Mouse (Mus musculus): ENCODE measurements around the gene Ctnnbip1. TPM values are rescaled to one million over a fixed set of nuclear protein-coding genes. Genes with fewer than 3 reads are reported as not detected.

Ctnnbip1 gene
- polyA plus RNA-seq, 1 experiment from 2014 or later, result 41.2 TPM

GRCm38 (mm10) chr4:149539441-149539840 is 21.4 kb downstream of the Ctnnbip1 start:
- Histone ChIP-seq H3K4me3 (ENCODE audit: low read length) (no peak overlapping the region), H3K4me1 (ENCODE audit: control insufficient read depth, insufficient read depth, low read length) (0 out of 2 replicates have a peak, but pooled peaks cover 4% of the 10 kb centered on the region), H3K27ac (ENCODE audit: low read length) (no peak overlapping the region), H3K9ac (ENCODE audit: low read depth, low read length) (no peak overlapping the region), H3K9me3 (ENCODE audit: control insufficient read depth, low read length) (no peaks in the 10 kb centered on the region), H3K36me3 (ENCODE audit: control insufficient read depth, insufficient read depth, low read length) (no peaks in the 10 kb centered on the region), H3K4me2 (ENCODE audit: low read depth, low read length) (no peak overlapping the region), H3K27me3 (replicated peaks; ENCODE audit: control insufficient read depth, insufficient read depth, low read length) (no peaks in the 10 kb centered on the region)
- ATAC-seq, result peak; percentile 36
- 53% methylated on average over 8 of the region's 8 CpGs for WGBS

GRCm38 (mm10) chr4:149541935-149542334 is 23.9 kb downstream of the Ctnnbip1 start:
- H3K9me3 ChIP-seq (ENCODE audit: control insufficient read depth, low read length), result no peaks in the 10 kb centered on the region
- no peaks in the 10 kb centered on the region for H3K27me3 ChIP-seq (replicated peaks; ENCODE audit: control insufficient read depth, insufficient read depth, low read length)
- no peak for ATAC-seq
- no peak overlapping the region for H3K9ac ChIP-seq (ENCODE audit: low read depth, low read length)
- 0 out of 2 replicates have a peak, but pooled peaks cover 4% of the 10 kb centered on the region for H3K4me1 ChIP-seq (ENCODE audit: control insufficient read depth, insufficient read depth, low read length)
- no peak overlapping the region for H3K4me2 ChIP-seq (ENCODE audit: low read depth, low read length)
- H3K4me3 ChIP-seq (ENCODE audit: low read length), result no peak overlapping the region
- H3K36me3 ChIP-seq (ENCODE audit: control insufficient read depth, insufficient read depth, low read length), result no peaks in the 10 kb centered on the region
- WGBS, result 75% methylated on average over 5 of the region's 5 CpGs
- H3K27ac ChIP-seq (ENCODE audit: low read length), result no peak overlapping the region

GRCm38 (mm10) chr4:149542431-149542830 is 24.4 kb downstream of the Ctnnbip1 start:
- H3K4me2 ChIP-seq (ENCODE audit: low read depth, low read length), result no peak overlapping the region
- H3K27ac ChIP-seq (ENCODE audit: low read length), result no peak overlapping the region
- H3K36me3 ChIP-seq (ENCODE audit: control insufficient read depth, insufficient read depth, low read length), result no peaks in the 10 kb centered on the region
- ATAC-seq, result no peak
- no peaks in the 10 kb centered on the region for H3K27me3 ChIP-seq (replicated peaks; ENCODE audit: control insufficient read depth, insufficient read depth, low read length)
- no peaks in the 10 kb centered on the region for H3K9me3 ChIP-seq (ENCODE audit: control insufficient read depth, low read length)
- 0 out of 2 replicates have a peak, but pooled peaks cover 4% of the 10 kb centered on the region for H3K4me1 ChIP-seq (ENCODE audit: control insufficient read depth, insufficient read depth, low read length)
- H3K9ac ChIP-seq (ENCODE audit: low read depth, low read length), result no peak overlapping the region
- H3K4me3 ChIP-seq (ENCODE audit: low read length), result no peak overlapping the region
- 82% methylated on average over 12 of the region's 12 CpGs for WGBS

- 57% methylated on average over 10 of the region's 10 CpGs for WGBS
- Histone ChIP-seq H3K4me3 (ENCODE audit: low read length) (no peak overlapping the region), H3K4me2 (ENCODE audit: low read depth, low read length) (no peak overlapping the region), H3K9me3 (ENCODE audit: control insufficient read depth, low read length) (no peaks in the 10 kb centered on the region), H3K27me3 (replicated peaks; ENCODE audit: control insufficient read depth, insufficient read depth, low read length) (no peaks in the 10 kb centered on the region), H3K27ac (ENCODE audit: low read length) (no peak overlapping the region), H3K4me1 (ENCODE audit: control insufficient read depth, insufficient read depth, low read length) (0 out of 2 replicates have a peak, but pooled peaks cover 4% of the 10 kb centered on the region), H3K9ac (ENCODE audit: low read depth, low read length) (no peak overlapping the region), H3K36me3 (ENCODE audit: control insufficient read depth, insufficient read depth, low read length) (no peaks in the 10 kb centered on the region)
- ATAC-seq, result peak; percentile 45
Measured at GRCm38 (mm10) chr4:149542927-149543553, 25.0 kb downstream of the Ctnnbip1 start.

GRCm38 (mm10) chr4:149544892-149545291 is 26.9 kb downstream of the Ctnnbip1 start:
- H3K27me3 ChIP-seq (replicated peaks; ENCODE audit: control insufficient read depth, insufficient read depth, low read length), result no peaks in the 10 kb centered on the region
- WGBS, result 73% methylated on average over 8 of the region's 8 CpGs
- H3K4me2 ChIP-seq (ENCODE audit: low read depth, low read length), result no peak overlapping the region
- no peak overlapping the region for H3K9ac ChIP-seq (ENCODE audit: low read depth, low read length)
- ATAC-seq, result no peak
- no peaks in the 10 kb centered on the region for H3K36me3 ChIP-seq (ENCODE audit: control insufficient read depth, insufficient read depth, low read length)
- H3K9me3 ChIP-seq (ENCODE audit: control insufficient read depth, low read length), result no peaks in the 10 kb centered on the region
- no peak overlapping the region for H3K27ac ChIP-seq (ENCODE audit: low read length)
- no peak overlapping the region for H3K4me3 ChIP-seq (ENCODE audit: low read length)
- H3K4me1 ChIP-seq (ENCODE audit: control insufficient read depth, insufficient read depth, low read length), result no peaks in the 10 kb centered on the region

GRCm38 (mm10) chr4:149546797-149547444 is 28.9 kb downstream of the Ctnnbip1 start:
- 80% methylated on average over 9 of the region's 9 CpGs for WGBS
- no peak overlapping the region for H3K9ac ChIP-seq (ENCODE audit: low read depth, low read length)
- H3K4me1 ChIP-seq (ENCODE audit: control insufficient read depth, insufficient read depth, low read length), result no peaks in the 10 kb centered on the region
- H3K9me3 ChIP-seq (ENCODE audit: control insufficient read depth, low read length), result no peaks in the 10 kb centered on the region
- no peaks in the 10 kb centered on the region for H3K27me3 ChIP-seq (replicated peaks; ENCODE audit: control insufficient read depth, insufficient read depth, low read length)
- H3K4me2 ChIP-seq (ENCODE audit: low read depth, low read length), result no peak overlapping the region
- no peaks in the 10 kb centered on the region for H3K36me3 ChIP-seq (ENCODE audit: control insufficient read depth, insufficient read depth, low read length)
- no peak for ATAC-seq
- H3K4me3 ChIP-seq (ENCODE audit: low read length), result no peak overlapping the region
- no peak overlapping the region for H3K27ac ChIP-seq (ENCODE audit: low read length)

GRCm38 (mm10) chr4:149547523-149547922 is 29.5 kb downstream of the Ctnnbip1 start:
- H3K4me1 ChIP-seq (ENCODE audit: control insufficient read depth, insufficient read depth, low read length), result no peaks in the 10 kb centered on the region

GRCm38 (mm10) chr4:149549221-149549925 is 31.3 kb downstream of the Ctnnbip1 start:
- Histone ChIP-seq H3K36me3 (ENCODE audit: control insufficient read depth, insufficient read depth, low read length) (no peaks in the 10 kb centered on the region), H3K27me3 (replicated peaks; ENCODE audit: control insufficient read depth, insufficient read depth, low read length) (no peaks in the 10 kb centered on the region), H3K9ac (ENCODE audit: low read depth, low read length) (no peak overlapping the region), H3K27ac (ENCODE audit: low read length) (no peak overlapping the region), H3K4me2 (ENCODE audit: low read depth, low read length) (no peak overlapping the region), H3K4me1 (ENCODE audit: control insufficient read depth, insufficient read depth, low read length) (no peaks in the 10 kb centered on the region), H3K4me3 (ENCODE audit: low read length) (no peak overlapping the region), H3K9me3 (ENCODE audit: control insufficient read depth, low read length) (no peaks in the 10 kb centered on the region)
- peak; percentile 90 for ATAC-seq
- 61% methylated on average over 9 of the region's 9 CpGs for WGBS

More at GRCm38 (mm10) chr4:149547523-149547922, 29.5 kb downstream of the Ctnnbip1 start:
- no peaks in the 10 kb centered on the region for H3K9me3 ChIP-seq (ENCODE audit: control insufficient read depth, low read length)
- H3K27me3 ChIP-seq (replicated peaks; ENCODE audit: control insufficient read depth, insufficient read depth, low read length), result no peaks in the 10 kb centered on the region
- H3K4me3 ChIP-seq (ENCODE audit: low read length), result no peak overlapping the region
- H3K36me3 ChIP-seq (ENCODE audit: control insufficient read depth, insufficient read depth, low read length), result no peaks in the 10 kb centered on the region
- 77% methylated on average over 6 of the region's 6 CpGs for WGBS
- no peak for ATAC-seq
- no peak overlapping the region for H3K4me2 ChIP-seq (ENCODE audit: low read depth, low read length)
- H3K27ac ChIP-seq (ENCODE audit: low read length), result no peak overlapping the region
- H3K9ac ChIP-seq (ENCODE audit: low read depth, low read length), result no peak overlapping the region

GRCm38 (mm10) chr4:149550866-149551265 is 32.8 kb downstream of the Ctnnbip1 start:
- no peak for ATAC-seq
- 82% methylated on average over 5 of the region's 5 CpGs for WGBS
- H3K9ac ChIP-seq (ENCODE audit: low read depth, low read length), result no peak overlapping the region

More at GRCm38 (mm10) chr4:149550866-149551265, 32.8 kb downstream of the Ctnnbip1 start:
- Histone ChIP-seq H3K27ac (ENCODE audit: low read length) (no peak overlapping the region), H3K4me3 (ENCODE audit: low read length) (no peak overlapping the region), H3K9me3 (ENCODE audit: control insufficient read depth, low read length) (no peaks in the 10 kb centered on the region), H3K27me3 (replicated peaks; ENCODE audit: control insufficient read depth, insufficient read depth, low read length) (no peaks in the 10 kb centered on the region), H3K4me2 (ENCODE audit: low read depth, low read length) (no peak overlapping the region), H3K4me1 (ENCODE audit: control insufficient read depth, insufficient read depth, low read length) (no peaks in the 10 kb centered on the region), H3K36me3 (ENCODE audit: control insufficient read depth, insufficient read depth, low read length) (no peaks in the 10 kb centered on the region)

Data from intestine, embryonic 16.5 days (tissue).